Comparison of ENCODE assay signal across 7 mouse cellular contexts in the genomic region with DNA sequence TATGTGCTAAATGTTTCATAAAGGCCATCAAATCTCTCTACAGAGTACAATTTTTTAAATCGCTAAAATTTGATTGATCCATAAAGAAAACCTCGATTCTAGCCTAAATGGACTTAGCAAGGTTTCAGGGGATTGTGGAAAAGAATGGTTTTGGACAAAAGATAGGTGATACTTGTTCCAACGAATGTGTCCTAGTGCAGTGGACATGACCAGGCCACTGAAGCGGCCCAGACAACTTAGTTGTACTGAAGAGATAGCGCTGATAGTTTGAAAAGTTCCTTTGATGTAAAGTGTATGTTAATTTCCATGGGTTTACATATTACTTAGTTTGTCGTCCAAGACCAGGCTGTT. TPM values are rescaled to one million over a fixed set of nuclear protein-coding genes. Genes with fewer than 3 reads are reported as not detected.
A peak's percentile ranks its signal among the peaks of the same experiment; 100 is the strongest.
DNase-seq lines count a peak whose midpoint lies in the region; ATAC-seq and TF ChIP-seq lines count a peak whose summit lies in the region.

No protein-coding gene starts in this region.

- DNase-seq in neural tube, embryonic 11.5 days (ENCODE audit: low spot score), result no peak
- DNase-seq in neural tube, embryonic 10.5 days (ENCODE audit: extremely low spot score, low spot score), result no peak
- no peak for DNase-seq in limb, embryonic 14.5 days (ENCODE audit: low spot score)
- no peak for DNase-seq in left cerebral cortex, adult 9 months (ENCODE audit: low spot score in 2 of 2)

- H3K9me3 ChIP-seq in neural tube, embryonic 11.5 days (ENCODE audit: control insufficient read depth, low read length), result no peaks in the 10 kb centered on the region
- H3K9me3 ChIP-seq in limb, embryonic 14.5 days (ENCODE audit: control insufficient read depth, low read length), result no peaks in the 10 kb centered on the region
- H3K9me3 ChIP-seq in stomach, embryonic 16.5 days (replicated peaks; ENCODE audit: control insufficient read depth, low read length), result no peaks in the 10 kb centered on the region

- peak overlapping the region; percentile 72 for H3K4me2 ChIP-seq in neural tube, embryonic 11.5 days (ENCODE audit: low read depth)
- peak overlapping the region; percentile 58 for H3K4me2 ChIP-seq in limb, embryonic 14.5 days (replicated peaks; ENCODE audit: low read depth, low read length, severe bottlenecking)
- H3K4me2 ChIP-seq in stomach, embryonic 16.5 days (ENCODE audit: low read depth, low read length), result peak overlapping the region; percentile 84

- no peak for ATAC-seq in neural tube, embryonic 11.5 days (ENCODE audit: insufficient read depth, low FRiP score, low TSS enrichment)
- ATAC-seq in erythroid progenitor cell, adult 5-6 weeks (replicated peaks; ENCODE audit: low FRiP score, poor library complexity, severe bottlenecking), result peak; percentile 5
- no peak for ATAC-seq in limb, embryonic 14.5 days (ENCODE audit: low FRiP score, low read depth)
- no peak for ATAC-seq in stomach, embryonic 16.5 days (ENCODE audit: insufficient read depth, low FRiP score)
- no peak for ATAC-seq in CD4-positive, CD25-positive, alpha-beta regulatory T cell, adult 4 months

- peak overlapping the region; percentile 94 for H3K4me3 ChIP-seq in neural tube, embryonic 11.5 days (ENCODE audit: low read depth, low read length)
- peak overlapping the region; percentile 98 for H3K4me3 ChIP-seq in limb, embryonic 14.5 days (replicated peaks; ENCODE audit: low read length)
- peak overlapping the region; percentile 98 for H3K4me3 ChIP-seq in stomach, embryonic 16.5 days (replicated peaks; ENCODE audit: low read length)

- peak overlapping the region; percentile 71 for H3K9ac ChIP-seq in neural tube, embryonic 11.5 days (ENCODE audit: low read length)
- H3K9ac ChIP-seq in limb, embryonic 14.5 days (ENCODE audit: low read depth, low read length, severe bottlenecking), result peak overlapping the region; percentile 78
- peak overlapping the region; percentile 86 for H3K9ac ChIP-seq in stomach, embryonic 16.5 days (ENCODE audit: low read length)

- no peaks in the 10 kb centered on the region for H3K27me3 ChIP-seq in neural tube, embryonic 11.5 days (ENCODE audit: control insufficient read depth, insufficient read depth, low read length)
- no peaks in the 10 kb centered on the region for H3K27me3 ChIP-seq in limb, embryonic 14.5 days (ENCODE audit: control insufficient read depth, insufficient read depth, low read length)
- H3K27me3 ChIP-seq in stomach, embryonic 16.5 days (ENCODE audit: control insufficient read depth, insufficient read depth, low read length), result no peaks in the 10 kb centered on the region

- peaks cover 5% of the 10 kb centered on the region; the same call in 1 of the 2 replicates for H3K4me1 ChIP-seq in neural tube, embryonic 11.5 days (ENCODE audit: control insufficient read depth, insufficient read depth, low read length)
- peaks cover 11% of the 10 kb centered on the region for H3K4me1 ChIP-seq in limb, embryonic 14.5 days (ENCODE audit: control insufficient read depth, insufficient read depth, low read length)
- peaks cover 3% of the 10 kb centered on the region; the same call in 1 of the 2 replicates for H3K4me1 ChIP-seq in stomach, embryonic 16.5 days (ENCODE audit: control insufficient read depth, insufficient read depth, low read length)

- no peak for TF ChIP-seq POLR2A in limb, embryonic 14.5 days (IDR thresholded peaks at IDR 0.05; ENCODE audit: borderline replicate concordance, extremely low read depth, insufficient read depth, insufficient read length)

- no peak overlapping the region for H3K27ac ChIP-seq in neural tube, embryonic 11.5 days (ENCODE audit: low read depth, low read length)
- no peak overlapping the region for H3K27ac ChIP-seq in limb, embryonic 14.5 days (replicated peaks; ENCODE audit: low read depth, low read length)
- H3K27ac ChIP-seq in stomach, embryonic 16.5 days (ENCODE audit: low read length), result peak overlapping the region; percentile 82

- 10% methylated on average over 6 of the region's 6 CpGs for WGBS in neural tube, embryonic 11.5 days
- WGBS in limb, embryonic 14.5 days, result 9% methylated on average over 6 of the region's 6 CpGs
- 5% methylated on average over 6 of the region's 6 CpGs for WGBS in stomach, embryonic 16.5 days

- H3K36me3 ChIP-seq in neural tube, embryonic 11.5 days (ENCODE audit: control insufficient read depth, insufficient read depth, low read length), result no peaks in the 10 kb centered on the region
- H3K36me3 ChIP-seq in limb, embryonic 14.5 days (ENCODE audit: control insufficient read depth, insufficient read depth, low read length), result no peaks in the 10 kb centered on the region
- no peaks in the 10 kb centered on the region for H3K36me3 ChIP-seq in stomach, embryonic 16.5 days (ENCODE audit: control insufficient read depth, insufficient read depth, low read length)

RNA-seq across cellular contexts. Expression of a gene that starts 0.7 kb away (rescaled TPM):
- 10.7 and 14.4 TPM in 2 replicates for polyA plus RNA-seq in neural tube, embryonic 11.5 days (2014; fragmentation: Nextera tagmentation; extraction: Ambion mirVana)
- total RNA-seq in erythroid progenitor cell, adult 5-6 weeks (2015; ENCODE audit: low replicate concordance), result 13.0 and 27.4 TPM in 2 replicates
- 26.7 and 33.8 TPM in 2 replicates for total RNA-seq in erythroid progenitor cell, adult 5-6 weeks (2017; ENCODE audit: low replicate concordance)
- polyA plus RNA-seq in limb, embryonic 14.5 days (2012; rRNA removed), result 20.1 and 31.0 TPM in 2 replicates
- 14.5 and 18.8 TPM in 2 replicates for polyA plus RNA-seq in limb, embryonic 14.5 days (2014; fragmentation: Nextera tagmentation; extraction: Ambion mirVana)
- 13.4 and 14.1 TPM in 2 replicates for polyA plus RNA-seq in stomach, embryonic 16.5 days (2015; fragmentation: Nextera tagmentation; extraction: Ambion mirVana)
- polyA plus RNA-seq in CD4-positive, CD25-positive, alpha-beta regulatory T cell, adult 4 months (2017; shearing (Covaris generic)), result 10 to 100 TPM; 16.4 to 18.6 TPM

RNA-seq across cellular contexts. Expression of a gene that starts 0.9 kb away (rescaled TPM):
- 28.6 and 32.1 TPM in 2 replicates for polyA plus RNA-seq in neural tube, embryonic 11.5 days (2014; fragmentation: Nextera tagmentation; extraction: Ambion mirVana)
- total RNA-seq in erythroid progenitor cell, adult 5-6 weeks (2015; ENCODE audit: low replicate concordance), result 69.2 and 70.4 TPM in 2 replicates
- 36.8 and 73.9 TPM in 2 replicates for total RNA-seq in erythroid progenitor cell, adult 5-6 weeks (2017; ENCODE audit: low replicate concordance)
- polyA plus RNA-seq in limb, embryonic 14.5 days (2012; rRNA removed), result 22.9 and 28.6 TPM in 2 replicates
- polyA plus RNA-seq in limb, embryonic 14.5 days (2014; fragmentation: Nextera tagmentation; extraction: Ambion mirVana), result 24.3 and 31.8 TPM in 2 replicates
- 21.6 and 26.6 TPM in 2 replicates for polyA plus RNA-seq in stomach, embryonic 16.5 days (2015; fragmentation: Nextera tagmentation; extraction: Ambion mirVana)
- 10 to 100 TPM; 45.9 to 53.2 TPM for polyA plus RNA-seq in CD4-positive, CD25-positive, alpha-beta regulatory T cell, adult 4 months (2017; shearing (Covaris generic))
